Mouse (Mus musculus) lung, postnatal 0 days (tissue): Measurements from ENCODE around the gene 1700003F12Rik. TPM values are rescaled to one million over a fixed set of nuclear protein-coding genes. Genes with fewer than 3 reads are reported as not detected.
A peak's percentile ranks its signal among the peaks of the same experiment; 100 is the strongest.

Source experiments
- ATAC-seq: fragments of 200-750 bp; cut with Nextera tagmentation; 2 replicates; pipeline ENCODE4 v1.8.0; 2017; ENCODE audit warnings: moderate library complexity
- DNase-seq: peaks from one replicate; pipeline ENCODE4 v3.0.0-alpha.2; 2016; ENCODE audit warnings: low spot score
- H3K27ac ChIP-seq: fragments of 300-500 bp; sonication (generic); 2 replicates; pipeline ENCODE4 v1.5.1; 2014; ENCODE audit warnings: antibody characterized with exemption, mild to moderate bottlenecking, low read length, mixed read lengths
- H3K27me3 ChIP-seq: fragments of 300-500 bp; sonication (generic); replicated peaks from 2 replicates; pipeline ENCODE4 v1.6.1; 2014; ENCODE audit warnings: low read length, mixed read lengths; ENCODE audit not compliant: insufficient read depth
- H3K36me3 ChIP-seq: fragments of 300-500 bp; sonication (generic); 2 replicates; pipeline ENCODE4 v1.6.1; 2014; ENCODE audit warnings: low read length, mixed read lengths; ENCODE audit not compliant: insufficient read depth
- H3K4me1 ChIP-seq: fragments of 300-500 bp; sonication (generic); 2 replicates; pipeline ENCODE4 v1.6.1; 2014; ENCODE audit warnings: antibody characterized with exemption, low read depth, low read length, mixed read lengths; ENCODE audit not compliant: insufficient read depth
- H3K4me2 ChIP-seq: fragments of 300-500 bp; sonication (generic); replicated peaks from 2 replicates; pipeline ENCODE4 v1.6.1; 2014; ENCODE audit warnings: low read depth, mild to moderate bottlenecking, low read length, moderate library complexity, mixed read lengths
- H3K4me3 ChIP-seq: fragments of 300-500 bp; sonication (generic); 2 replicates; pipeline ENCODE4 v1.5.1; 2014; ENCODE audit warnings: low read depth, low read length
- H3K9ac ChIP-seq: fragments of 300-500 bp; sonication (generic); replicated peaks from 2 replicates; pipeline ENCODE4 v1.6.1; 2014; ENCODE audit warnings: low read depth, mild to moderate bottlenecking
- H3K9me3 ChIP-seq: fragments of 300-500 bp; sonication (generic); 2 replicates; pipeline ENCODE4 v1.6.1; 2016; ENCODE audit warnings: low read length, mixed read lengths
- CTCF ChIP-seq: IDR thresholded peaks from 2 replicates; pipeline ENCODE4 v1.5.1; 2016; ENCODE audit warnings: antibody characterized with exemption, mild to moderate bottlenecking
- EP300 ChIP-seq: IDR thresholded peaks from 2 replicates; pipeline ENCODE4 v1.6.1; 2016; ENCODE audit warnings: antibody characterized with exemption, mild to moderate bottlenecking, control low read depth
- WGBS: fragments of 180-500 bp; shearing (Covaris S2); extraction: QIAGEN DNeasy Blood & Tissue Kit; methylation state at CpG from one replicate; pipeline ENCODE4 v1.1.7; 2014; 5-methylcytosine and 5-hydroxymethylcytosine counted together
- polyA plus RNA-seq: library from polyadenylated mRNA; unstranded; fragments of >200 nt; fragmentation: Nextera tagmentation; extraction: Ambion mirVana; gene quantifications from 2 replicates; pipeline ENCODE4 v1.2.1, GENCODE M21; 2015

1700003F12Rik gene
- polyA plus RNA-seq, 1 experiment from 2014 or later = 1.3 TPM

- DNase-seq = no peak
- no peaks in the 10 kb centered on the region for H3K4me1 ChIP-seq
- no peaks in the 10 kb centered on the region for H3K9me3 ChIP-seq
- no peak overlapping the region for H3K9ac ChIP-seq
- H3K27me3 ChIP-seq = no peaks in the 10 kb centered on the region
- 87% methylated on average over 9 of the region's 9 CpGs for WGBS
- H3K27ac ChIP-seq = no peak overlapping the region
- no peak overlapping the region for H3K4me3 ChIP-seq
- TF ChIP-seq EP300 = no peak
- TF ChIP-seq CTCF = no peak
- H3K4me2 ChIP-seq = no peak overlapping the region
- H3K36me3 ChIP-seq = no peaks in the 10 kb centered on the region
- ATAC-seq = no peak
These were observed 3.1 kb upstream of the 1700003F12Rik start for GRCm38 (mm10) chr2:154543567-154544347.

- Histone ChIP-seq H3K4me1 (peaks cover 16% of the 10 kb centered on the region), H3K27ac (no peak overlapping the region), H3K4me2 (no peak overlapping the region), H3K4me3 (no peak overlapping the region), H3K27me3 (no peaks in the 10 kb centered on the region), H3K36me3 (no peaks in the 10 kb centered on the region), H3K9me3 (no peaks in the 10 kb centered on the region), H3K9ac (no peak overlapping the region)
- WGBS = 56% methylated on average over 3 of the region's 3 CpGs
- ATAC-seq (peak; percentile 54), DNase-seq (peak; percentile 66)
- no peak for TF ChIP-seq EP300
- no peak for TF ChIP-seq CTCF
These were observed 1.8 kb downstream of the 1700003F12Rik start for GRCm38 (mm10) chr2:154548688-154549087.

- H3K9ac ChIP-seq = no peak overlapping the region
- peak; percentile 57 for ATAC-seq
- peak; percentile 84 for DNase-seq
- peak overlapping the region; percentile 34 for H3K4me3 ChIP-seq
- peaks cover 16% of the 10 kb centered on the region for H3K4me1 ChIP-seq
- H3K36me3 ChIP-seq = no peaks in the 10 kb centered on the region
- TF ChIP-seq EP300 (no peak), CTCF (no peak)
- H3K27me3 ChIP-seq = no peaks in the 10 kb centered on the region
- H3K27ac ChIP-seq = no peak overlapping the region
- peak overlapping the region; percentile 75 for H3K4me2 ChIP-seq
- H3K9me3 ChIP-seq = no peaks in the 10 kb centered on the region
- WGBS = 3% methylated on average over 43 of the region's 48 CpGs
These were observed 2.4 kb downstream of the 1700003F12Rik start for GRCm38 (mm10) chr2:154549127-154549885.

- Histone ChIP-seq H3K4me1 (peaks cover 16% of the 10 kb centered on the region), H3K9ac (no peak overlapping the region), H3K36me3 (no peaks in the 10 kb centered on the region), H3K27me3 (no peaks in the 10 kb centered on the region), H3K27ac (no peak overlapping the region), H3K4me2 (peak overlapping the region; percentile 75), H3K9me3 (no peaks in the 10 kb centered on the region), H3K4me3 (peak overlapping the region; percentile 34)
- WGBS = 16% methylated on average over 20 of the region's 20 CpGs
- TF ChIP-seq CTCF (no peak), EP300 (no peak)
- no peak for DNase-seq
- no peak for ATAC-seq
These were observed 3.0 kb downstream of the 1700003F12Rik start for GRCm38 (mm10) chr2:154549886-154550189.

- no peak overlapping the region for H3K9ac ChIP-seq
- no peaks in the 10 kb centered on the region for H3K9me3 ChIP-seq
- H3K27ac ChIP-seq = no peak overlapping the region
- TF ChIP-seq CTCF (no peak), EP300 (no peak)
- H3K36me3 ChIP-seq = no peaks in the 10 kb centered on the region
- no peak for DNase-seq
- H3K4me2 ChIP-seq = no peak overlapping the region
- ATAC-seq = no peak
- H3K4me1 ChIP-seq = peaks cover 16% of the 10 kb centered on the region
- WGBS = 73% methylated on average over 2 of the region's 2 CpGs
- H3K27me3 ChIP-seq = no peaks in the 10 kb centered on the region
- no peak overlapping the region for H3K4me3 ChIP-seq
These were observed 4.1 kb downstream of the 1700003F12Rik start for GRCm38 (mm10) chr2:154550937-154551336.

GRCm38 (mm10) chr2:154551476-154551875 is 4.6 kb downstream of the 1700003F12Rik start, which contains the start of gene Actl10:
Gene Actl10 (plus strand): TSS chr2:154551776.
- peak within 1 kb of the TSS; percentile 56 for H3K4me2 ChIP-seq
- ATAC-seq (no peak), DNase-seq (no peak)
- peaks cover 16% of the 10 kb centered on the region for H3K4me1 ChIP-seq
- no peaks in the 10 kb centered on the region for H3K9me3 ChIP-seq
- no peaks in the 10 kb centered on the region for H3K36me3 ChIP-seq
- H3K27ac ChIP-seq = no peak within 1 kb of the TSS
- peak within 1 kb of the TSS; percentile 23; the same call in 1 of the 2 replicates for H3K4me3 ChIP-seq
- no peaks in the 10 kb centered on the region for H3K27me3 ChIP-seq
- WGBS = 74% methylated on average over 4 of the region's 4 CpGs
- no peak within 1 kb of the TSS for H3K9ac ChIP-seq
- no peak for TF ChIP-seq CTCF
- TF ChIP-seq EP300 = no peak
